8 mouse cellular contexts compared by ENCODE assay signal in genomic region chr11:75147106-75147845, GRCm38 (mm10). TPM values are rescaled to one million over a fixed set of nuclear protein-coding genes. Genes with fewer than 3 reads are reported as not detected.
DNase-seq lines count a peak whose midpoint lies in the region; ATAC-seq and TF ChIP-seq lines count a peak whose summit lies in the region.

No protein-coding gene starts in this region.

- H3K27me3 ChIP-seq in lung, embryonic 14.5 days (ENCODE audit: insufficient read depth, low read length): no peaks in the 10 kb centered on the region
- H3K27me3 ChIP-seq in embryonic facial prominence, embryonic 13.5 days: no peaks in the 10 kb centered on the region
- no peaks in the 10 kb centered on the region for H3K27me3 ChIP-seq in hindbrain, embryonic 15.5 days

- no peak for TF ChIP-seq CTCF in lung, embryonic 14.5 days (IDR thresholded peaks at IDR 0.05; ENCODE audit: low read depth)

- H3K36me3 ChIP-seq in lung, embryonic 14.5 days (ENCODE audit: insufficient read depth): peaks cover 38% of the 10 kb centered on the region
- peaks cover 46% of the 10 kb centered on the region for H3K36me3 ChIP-seq in embryonic facial prominence, embryonic 13.5 days
- H3K36me3 ChIP-seq in hindbrain, embryonic 15.5 days: peaks cover 29% of the 10 kb centered on the region

- DNase-seq in lung, embryonic 14.5 days: peak; percentile 70
- DNase-seq in lung, postnatal 36 days: no peak
- peak; percentile 76 for DNase-seq in mesoderm, embryonic 11.5 days (ENCODE audit: low read depth, low spot score)
- no peak for DNase-seq in thymus, postnatal 0 days (ENCODE audit: low spot score)
- no peak for DNase-seq in spleen, postnatal 14 days (ENCODE audit: low spot score in 2 of 2)
- DNase-seq in spleen, adult 18-20 months: no peak

- H3K4me1 ChIP-seq in lung, embryonic 14.5 days (ENCODE audit: insufficient read depth): peaks cover 12% of the 10 kb centered on the region
- peaks cover 37% of the 10 kb centered on the region for H3K4me1 ChIP-seq in embryonic facial prominence, embryonic 13.5 days
- peaks cover 15% of the 10 kb centered on the region for H3K4me1 ChIP-seq in hindbrain, embryonic 15.5 days (replicated peaks)

- ATAC-seq in lung, embryonic 14.5 days (ENCODE audit: insufficient read depth): peak; percentile 71
- peak; percentile 80 for ATAC-seq in embryonic facial prominence, embryonic 13.5 days (ENCODE audit: insufficient number of reproducible peaks, insufficient read depth, low FRiP score, low TSS enrichment, low read depth)
- ATAC-seq in hindbrain, embryonic 15.5 days (ENCODE audit: low FRiP score, low read depth): peak; percentile 69; the same call in 1 of the 2 replicates

- 23% methylated on average over 11 of the region's 11 CpGs for WGBS in lung, embryonic 14.5 days
- 9% methylated on average over 11 of the region's 11 CpGs for WGBS in embryonic facial prominence, embryonic 13.5 days
- WGBS in hindbrain, embryonic 15.5 days: 35% methylated on average over 11 of the region's 11 CpGs

- H3K4me3 ChIP-seq in lung, embryonic 14.5 days (ENCODE audit: low read depth, low read length): no peak overlapping the region
- H3K4me3 ChIP-seq in embryonic facial prominence, embryonic 13.5 days: no peak overlapping the region
- H3K4me3 ChIP-seq in hindbrain, embryonic 15.5 days: no peak overlapping the region

- H3K9me3 ChIP-seq in lung, embryonic 14.5 days (ENCODE audit: low read depth, low read length): no peaks in the 10 kb centered on the region
- no peaks in the 10 kb centered on the region for H3K9me3 ChIP-seq in embryonic facial prominence, embryonic 13.5 days
- no peaks in the 10 kb centered on the region for H3K9me3 ChIP-seq in hindbrain, embryonic 15.5 days

- H3K27ac ChIP-seq in lung, embryonic 14.5 days (ENCODE audit: low read depth): peak overlapping the region; percentile 86
- H3K27ac ChIP-seq in embryonic facial prominence, embryonic 13.5 days: peak overlapping the region; percentile 89
- peak overlapping the region; percentile 77 for H3K27ac ChIP-seq in hindbrain, embryonic 15.5 days (replicated peaks)

- H3K9ac ChIP-seq in lung, embryonic 14.5 days: no peak overlapping the region; the same call in 1 of the 2 replicates
- no peak overlapping the region for H3K9ac ChIP-seq in embryonic facial prominence, embryonic 13.5 days
- H3K9ac ChIP-seq in hindbrain, embryonic 15.5 days: no peak overlapping the region

- peak overlapping the region; percentile 3; the same call in 1 of the 2 replicates for H3K4me2 ChIP-seq in lung, embryonic 14.5 days
- peak overlapping the region; percentile 24; the same call in 1 of the 2 replicates for H3K4me2 ChIP-seq in embryonic facial prominence, embryonic 13.5 days
- H3K4me2 ChIP-seq in hindbrain, embryonic 15.5 days: no peak overlapping the region

RNA-seq across cellular contexts. Expression of gene Hic1, which starts 22.0 kb away (rescaled TPM):
- polyA plus RNA-seq in lung, embryonic 14.5 days (2014; fragmentation: Nextera tagmentation; extraction: Ambion mirVana): 14.0 and 15.6 TPM in 2 replicates
- 8.2 and 9.7 TPM in 2 replicates for polyA plus RNA-seq in embryonic facial prominence, embryonic 13.5 days (2015; fragmentation: Nextera tagmentation; extraction: Ambion mirVana)
- 4.2 and 4.8 TPM in 2 replicates for polyA plus RNA-seq in hindbrain, embryonic 15.5 days (2015; fragmentation: Nextera tagmentation; extraction: Ambion mirVana)
- 8.3 and 11.0 TPM in 2 replicates for polyA plus RNA-seq in thymus, postnatal 0 days (2015; fragmentation: Nextera tagmentation; extraction: Ambion mirVana)

RNA-seq across cellular contexts. Expression of gene Ovca2, which starts 31.4 kb away (rescaled TPM):
- 28.6 and 29.9 TPM in 2 replicates for polyA plus RNA-seq in lung, embryonic 14.5 days (2014; fragmentation: Nextera tagmentation; extraction: Ambion mirVana)
- 28.7 and 30.4 TPM in 2 replicates for polyA plus RNA-seq in embryonic facial prominence, embryonic 13.5 days (2015; fragmentation: Nextera tagmentation; extraction: Ambion mirVana)
- polyA plus RNA-seq in hindbrain, embryonic 15.5 days (2015; fragmentation: Nextera tagmentation; extraction: Ambion mirVana): 14.3 and 14.8 TPM in 2 replicates
- 34.2 and 37.7 TPM in 2 replicates for polyA plus RNA-seq in thymus, postnatal 0 days (2015; fragmentation: Nextera tagmentation; extraction: Ambion mirVana)

RNA-seq across cellular contexts. Expression of gene Dph1, which starts 43.8 kb away (rescaled TPM):
- polyA plus RNA-seq in lung, embryonic 14.5 days (2014; fragmentation: Nextera tagmentation; extraction: Ambion mirVana): 25.0 and 26.5 TPM in 2 replicates
- polyA plus RNA-seq in embryonic facial prominence, embryonic 13.5 days (2015; fragmentation: Nextera tagmentation; extraction: Ambion mirVana): 20.8 and 24.5 TPM in 2 replicates
- 14.0 and 15.9 TPM in 2 replicates for polyA plus RNA-seq in hindbrain, embryonic 15.5 days (2015; fragmentation: Nextera tagmentation; extraction: Ambion mirVana)
- 14.0 and 14.1 TPM in 2 replicates for polyA plus RNA-seq in thymus, postnatal 0 days (2015; fragmentation: Nextera tagmentation; extraction: Ambion mirVana)

RNA-seq across cellular contexts. Expression of gene Rtn4rl1, which starts 46.3 kb away (rescaled TPM):
- polyA plus RNA-seq in lung, embryonic 14.5 days (2014; fragmentation: Nextera tagmentation; extraction: Ambion mirVana): 1.1 and 1.5 TPM in 2 replicates
- polyA plus RNA-seq in embryonic facial prominence, embryonic 13.5 days (2015; fragmentation: Nextera tagmentation; extraction: Ambion mirVana): 6.0 and 7.1 TPM in 2 replicates
- 11.7 and 12.6 TPM in 2 replicates for polyA plus RNA-seq in hindbrain, embryonic 15.5 days (2015; fragmentation: Nextera tagmentation; extraction: Ambion mirVana)
- polyA plus RNA-seq in thymus, postnatal 0 days (2015; fragmentation: Nextera tagmentation; extraction: Ambion mirVana): 7.8 and 8.1 TPM in 2 replicates

Comparison
In these comparisons a context has a peak if more than half of its experiments do, and no peak if none do; other contexts are left out.
1. DNase-seq: peak in lung, embryonic 14.5 days (single experiment) and mesoderm, embryonic 11.5 days (single experiment); none in lung, postnatal 36 days (single experiment), thymus, postnatal 0 days (single experiment), spleen, postnatal 14 days (0 of 2) and spleen, adult 18-20 months (0 of 2).
2. Peak in every context shown above with its lines, with median percentiles within 50 percentile points of each other: ATAC-seq and H3K27ac ChIP-seq.